Mouse (Mus musculus) adrenal gland, postnatal 0 days (tissue): ENCODE results near the gene Krt84. TPM values are rescaled to one million over a fixed set of nuclear protein-coding genes. Genes with fewer than 3 reads are reported as not detected.

Experiments used
- microRNA-seq: library from miRNA; unstranded; fragments of <30 nt; microRNA quantifications from one replicate; pipeline ENCODE4, GENCODE M21; 2016; ENCODE audit warnings: borderline replicate concordance; ENCODE audit not compliant: insufficient number of aligned reads
- polyA plus RNA-seq: library from polyadenylated mRNA; unstranded; fragments of >200 nt; fragmentation: Nextera tagmentation; extraction: Ambion mirVana; gene quantifications from 2 replicates; pipeline ENCODE4 v1.2.1, GENCODE M21; 2015

The Krt84 gene
- polyA plus RNA-seq: not detected in 2 replicates

DNA sequence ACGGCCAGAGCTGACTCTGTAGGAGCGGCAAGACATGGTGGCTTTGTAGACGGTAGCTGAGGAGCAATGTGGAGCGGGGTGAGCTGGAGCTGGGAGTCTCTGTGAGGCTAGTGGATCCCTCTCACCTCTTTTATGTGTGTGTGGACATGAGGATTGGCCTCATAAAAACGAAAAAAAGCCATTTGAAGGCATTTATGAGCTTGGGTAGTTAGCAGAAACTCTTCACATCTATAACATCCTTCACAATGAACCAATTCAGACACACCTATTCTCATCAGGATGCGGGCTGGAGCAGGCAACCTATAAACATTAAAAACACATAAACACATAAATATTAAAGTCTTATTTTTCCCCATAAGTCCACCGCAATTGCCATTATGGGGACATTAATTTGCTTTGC lies at the start of gene Krt84:
TSS of gene Krt84 (minus strand) at position 101 of the 400 bp plus-strand sequence.

DNA sequence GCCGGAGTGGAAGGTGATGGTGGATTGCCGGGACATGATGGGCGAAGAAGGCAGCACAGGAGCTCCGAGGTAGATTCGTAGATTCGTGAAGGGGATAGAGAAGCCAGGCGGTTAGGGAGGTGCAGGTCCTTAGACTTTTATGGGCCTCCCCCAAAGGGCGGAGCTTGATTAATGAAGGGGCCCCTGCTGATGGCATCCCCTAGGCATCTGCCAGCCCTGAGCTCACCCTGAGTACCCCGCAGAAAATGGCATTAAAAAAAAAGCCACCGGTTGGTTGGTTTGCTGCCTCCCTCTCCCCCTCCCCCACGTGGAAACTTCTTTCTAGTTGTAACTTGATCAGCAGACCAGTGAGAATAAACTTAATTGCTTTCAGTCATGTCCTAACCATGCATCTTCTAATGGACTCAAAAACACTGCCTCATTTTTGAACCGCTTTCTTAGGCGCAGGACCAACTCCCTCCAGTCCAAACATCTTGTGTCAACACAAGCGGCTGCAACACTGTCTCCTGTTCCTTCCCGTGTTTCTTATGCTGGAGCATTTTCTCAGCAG lies 41.3 kb upstream of the Krt84 start, which contains the start of gene Krt75:
TSS of gene Krt75 (minus strand) at position 109 of the 550 bp plus-strand sequence.

DNA sequence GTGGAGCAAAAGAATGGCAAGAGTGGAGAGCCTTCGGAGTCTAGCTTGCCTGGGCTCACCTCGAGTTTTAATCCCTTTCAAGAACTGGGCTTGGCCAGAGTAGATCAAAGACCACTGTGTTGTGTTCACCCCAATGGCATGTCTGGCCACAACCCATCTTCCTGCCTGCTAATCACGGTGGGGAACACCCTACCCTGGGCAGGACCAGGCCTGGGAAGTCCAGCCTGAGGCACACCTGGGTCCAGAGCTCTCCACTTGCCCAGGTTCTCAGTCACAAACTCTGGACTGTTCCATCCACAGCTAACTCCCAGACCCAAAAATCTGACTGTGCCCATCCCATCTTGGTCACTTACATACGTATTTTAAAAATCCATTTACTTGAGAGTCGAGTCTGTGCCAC lies 30.2 kb upstream of the Krt84 start, which contains the start of gene Krt90:
TSS of gene Krt90 (minus strand) at position 101 of the 400 bp plus-strand sequence.

DNA sequence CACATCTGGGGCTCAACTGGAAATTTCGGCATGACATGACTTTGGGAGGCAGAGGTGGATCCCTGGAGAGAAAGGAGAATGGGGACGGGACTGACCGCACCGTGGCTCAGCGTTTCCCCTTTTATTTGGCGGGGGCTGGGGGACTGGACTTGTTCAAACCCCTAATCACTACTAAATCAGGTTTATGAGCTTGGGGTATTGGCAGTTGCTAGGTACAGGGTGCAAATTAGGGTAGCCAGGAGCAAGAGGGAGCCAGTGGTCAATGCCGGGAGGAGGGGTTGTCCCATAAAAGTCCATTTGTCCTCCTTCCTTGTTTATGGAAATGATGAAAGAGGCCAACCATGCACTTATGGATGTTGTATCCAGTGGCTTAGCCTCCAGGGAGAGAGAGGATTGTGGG lies 17.9 kb upstream of the Krt84 start, which contains the start of gene Krt82:
TSS of gene Krt82 (minus strand) at position 101 of the 400 bp plus-strand sequence.

DNA sequence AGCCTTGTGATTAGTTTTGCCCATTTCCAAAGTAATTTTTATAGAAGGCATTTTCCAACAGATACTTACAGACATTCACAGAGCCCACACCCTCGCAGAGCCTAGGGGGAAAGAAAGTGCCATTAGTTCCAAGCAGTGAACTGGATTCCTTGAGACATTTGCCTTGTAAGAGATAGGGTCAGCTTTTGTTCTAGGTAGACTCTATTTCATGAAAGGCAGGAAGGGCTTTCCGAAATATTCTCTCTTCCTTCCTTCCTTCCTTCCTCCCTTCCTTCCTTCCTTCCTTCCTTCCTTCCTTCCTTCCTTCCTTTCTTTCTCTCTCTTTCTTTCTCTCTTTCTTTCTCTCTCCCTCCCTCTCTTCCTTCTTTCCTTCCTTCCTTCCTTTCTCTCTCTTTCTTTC lies 15.5 kb downstream of the Krt84 start, which contains the start of gene Gm49425:
TSS of gene Gm49425 (minus strand) at position 101 of the 400 bp plus-strand sequence.

DNA sequence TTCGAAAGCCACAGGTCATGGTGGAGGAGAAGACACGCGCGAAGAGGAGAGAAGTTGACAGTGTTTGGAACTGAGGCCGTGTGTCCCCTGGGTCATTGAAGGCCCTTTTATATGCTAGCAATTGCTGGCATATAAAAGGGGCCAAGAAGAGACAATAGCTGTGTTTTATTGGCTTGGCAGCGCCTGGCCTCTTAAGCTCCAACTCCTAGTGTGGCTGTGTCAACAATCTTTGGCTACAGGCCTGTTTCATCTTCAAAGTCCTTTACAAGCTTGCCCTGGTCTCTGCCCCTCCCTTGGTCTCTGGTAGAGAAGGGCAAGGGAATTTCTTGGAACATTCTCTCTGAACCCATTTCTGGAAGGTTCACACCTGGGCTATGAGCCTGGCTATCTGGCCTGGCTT lies 41.2 kb downstream of the Krt84 start, which contains the start of gene Krt83:
TSS of gene Krt83 (minus strand) at position 82 of the 400 bp plus-strand sequence.

Small RNA genes lying within 50 kb of the gene (microRNA-seq; reads per million reads assigned to microRNA genes)
- gene Gm44393 (not detected), gene Gm44460 (not detected)

Other genes with a start within 250 kb of the Krt84 start
- gene Atg101, start 248.5 kb downstream of the Krt84 start, polyA plus RNA-seq: 78.4 and 85.0 TPM in 2 replicates
- 7.3 and 18.0 TPM in 2 replicates for gene 6030408B16Rik, start 239.6 kb downstream of the Krt84 start, polyA plus RNA-seq
- gene Krt80, start 162.7 kb downstream of the Krt84 start, polyA plus RNA-seq: 0.51 and 0.54 TPM in 2 replicates
- gene Krt7, start 121.8 kb downstream of the Krt84 start, polyA plus RNA-seq: 16.2 and 18.6 TPM in 2 replicates
- gene Krt87, start 94.0 kb downstream of the Krt84 start, polyA plus RNA-seq: not detected in 2 replicates
- not detected in 2 replicates for gene Krt88, start 85.1 kb downstream of the Krt84 start, polyA plus RNA-seq
- gene Krt81, start 69.1 kb downstream of the Krt84 start, polyA plus RNA-seq: not detected in 2 replicates
- gene Krt86, start 59.3 kb downstream of the Krt84 start, polyA plus RNA-seq: 0.14 TPM in 1 of 2 replicates, not detected in the other
- not detected in 2 replicates for gene Krt83, start 41.3 kb downstream of the Krt84 start, polyA plus RNA-seq
- not detected in 2 replicates for gene Gm49425, start 15.6 kb downstream of the Krt84 start, polyA plus RNA-seq
- not detected in 2 replicates for gene Krt82, start 17.8 kb upstream of the Krt84 start, polyA plus RNA-seq
- 0.90 and 2.8 TPM in 2 replicates for gene Krt90, start 30.1 kb upstream of the Krt84 start, polyA plus RNA-seq
- gene Krt75, start 41.1 kb upstream of the Krt84 start, polyA plus RNA-seq: not detected in 2 replicates
- not detected in 2 replicates for gene Gm5414, start 95.4 kb upstream of the Krt84 start, polyA plus RNA-seq
- not detected in 2 replicates for gene Gm5478, start 114.6 kb upstream of the Krt84 start, polyA plus RNA-seq
- 0.16 TPM in 1 of 2 replicates, not detected in the other for gene Krt6b, start 147.5 kb upstream of the Krt84 start, polyA plus RNA-seq
- 0.22 TPM in 1 of 2 replicates, not detected in the other for gene Krt6a, start 161.5 kb upstream of the Krt84 start, polyA plus RNA-seq
- gene Krt5, start 180.1 kb upstream of the Krt84 start, polyA plus RNA-seq: 0.48 and 1.4 TPM in 2 replicates
- 0.14 TPM in 1 of 2 replicates, not detected in the other for gene Krt71, start 210.3 kb upstream of the Krt84 start, polyA plus RNA-seq